Mouse (Mus musculus) cerebellum, adult 9-11 months (tissue): ENCODE measurements at regions not wholly inside any gene's neighbourhood (a gene's known extent, or its start where the extent isn't known, plus 50 kb on each side); places are given as distances from the start of the nearest gene placed in this dataset.

Experiments
- DNase-seq: peaks from one replicate; pipeline ENCODE4 v3.0.0; 2022

DNA sequence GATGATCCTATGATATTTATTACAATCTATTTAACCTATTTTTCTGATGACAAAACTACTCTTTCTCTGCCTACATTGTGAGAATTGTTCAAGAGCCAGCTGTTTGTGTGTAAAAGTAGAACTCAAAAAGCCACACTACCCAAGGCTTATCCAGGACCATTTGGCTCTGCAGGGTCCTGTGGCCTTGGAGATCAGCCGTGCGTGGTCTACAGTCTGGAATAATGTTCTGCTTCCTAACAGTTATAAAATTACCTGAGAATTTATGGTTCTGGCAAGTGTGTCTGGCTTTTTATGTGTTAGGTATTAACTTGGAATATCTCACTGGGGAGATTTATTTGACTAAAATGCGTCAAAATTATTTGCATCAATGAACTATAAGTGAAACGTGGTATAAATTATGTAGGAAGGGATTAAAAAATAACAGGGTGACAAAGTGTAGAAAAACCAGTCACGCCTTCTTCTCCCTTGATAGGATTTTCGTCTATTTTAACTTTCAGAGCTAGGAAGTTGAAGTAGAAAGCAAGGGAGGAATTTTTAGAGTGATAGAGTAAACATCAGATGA is 1789.0 kb upstream of the Gm7489 start:
- DNase-seq = no peak

DNA sequence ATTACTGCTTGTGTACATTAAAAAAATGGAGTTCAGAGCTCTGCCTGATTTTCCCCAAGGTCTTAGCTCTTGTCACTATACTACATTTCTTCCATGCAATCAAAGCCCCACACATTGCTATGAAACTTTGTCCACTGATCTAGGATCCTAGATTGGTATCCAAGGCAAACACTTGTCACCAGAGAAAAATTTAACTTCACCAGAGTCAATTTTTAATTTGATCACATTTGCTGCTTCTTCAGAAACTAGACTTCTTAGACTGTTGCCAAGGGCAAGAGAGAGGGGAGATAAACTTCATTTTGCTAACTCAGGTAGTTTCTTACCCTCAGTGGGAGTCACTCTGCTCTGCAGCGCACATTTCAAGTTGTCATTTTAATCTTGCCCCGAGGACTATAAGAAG is 1775.9 kb upstream of the Gm7489 start:
- no peak for DNase-seq

DNA sequence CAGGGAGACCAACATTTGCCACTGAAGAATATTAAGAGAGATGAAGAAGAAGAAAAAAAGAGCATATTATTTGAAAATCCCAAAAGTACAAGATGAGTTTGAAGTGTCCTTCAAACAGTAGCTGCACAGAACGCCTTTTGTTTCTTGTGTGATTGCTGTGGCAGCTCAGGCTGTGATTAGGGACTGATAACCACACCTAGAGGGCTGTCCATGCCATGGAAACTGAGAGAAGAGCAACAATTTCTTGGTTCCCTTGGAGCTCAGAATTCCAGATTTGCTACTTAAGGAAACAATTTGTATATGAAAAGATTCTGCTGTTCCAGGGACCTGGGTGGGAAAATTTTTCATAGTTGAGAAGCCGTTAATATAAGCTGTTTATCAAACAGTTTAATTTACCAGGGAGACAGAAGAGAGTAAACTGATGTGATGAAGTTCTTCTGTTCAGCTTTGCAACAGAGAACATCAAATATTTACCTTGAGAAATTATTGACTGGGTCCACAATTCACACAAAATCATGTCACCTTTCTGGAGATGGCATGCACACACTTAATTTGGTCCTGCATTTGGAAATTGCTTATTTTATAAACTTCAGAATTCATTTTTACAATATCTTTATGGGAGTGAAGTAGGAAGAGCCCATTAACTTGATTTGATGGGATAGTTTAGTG is 1770.2 kb upstream of the Gm7489 start:
- DNase-seq = no peak

DNA sequence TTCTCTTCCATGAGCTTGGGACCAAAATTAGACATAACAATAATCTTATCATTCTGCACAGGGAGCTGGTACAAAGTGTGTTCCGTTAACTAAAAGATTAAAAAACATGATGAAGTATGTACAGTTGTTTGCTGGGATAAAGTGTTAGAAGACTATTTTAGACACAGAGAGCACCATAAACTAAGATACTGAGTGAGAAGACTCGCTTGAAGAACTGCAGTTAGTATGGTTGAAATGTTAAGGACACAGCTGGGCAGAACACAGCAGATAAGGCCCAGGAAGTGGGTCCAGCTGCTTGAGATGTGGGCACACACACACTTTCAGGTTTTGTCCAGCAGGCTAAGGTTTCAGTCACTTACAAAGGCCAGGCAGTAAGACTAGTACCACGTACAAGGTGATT is 1748.0 kb upstream of the Gm7489 start:
- no peak for DNase-seq

DNA sequence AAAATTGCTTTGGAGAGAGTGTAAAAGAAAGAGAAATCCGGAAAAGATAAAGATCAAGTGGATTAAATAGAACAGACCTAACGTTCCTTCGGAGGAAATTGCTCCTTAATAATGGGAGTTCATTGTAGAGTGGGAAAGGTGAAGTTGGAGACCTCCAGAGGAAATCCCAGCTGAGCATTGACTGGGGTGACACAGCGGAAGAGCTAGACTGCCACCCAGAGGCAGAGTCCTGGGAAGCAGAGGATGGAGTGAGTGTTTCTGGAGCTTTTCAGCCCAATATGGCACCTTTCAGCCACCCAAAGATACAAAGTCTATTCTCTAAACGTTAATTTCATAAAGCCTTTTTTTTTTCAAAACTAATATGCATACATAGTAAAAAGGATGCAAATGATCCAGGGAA is 1731.3 kb upstream of the Gm7489 start:
- no peak for DNase-seq

DNA sequence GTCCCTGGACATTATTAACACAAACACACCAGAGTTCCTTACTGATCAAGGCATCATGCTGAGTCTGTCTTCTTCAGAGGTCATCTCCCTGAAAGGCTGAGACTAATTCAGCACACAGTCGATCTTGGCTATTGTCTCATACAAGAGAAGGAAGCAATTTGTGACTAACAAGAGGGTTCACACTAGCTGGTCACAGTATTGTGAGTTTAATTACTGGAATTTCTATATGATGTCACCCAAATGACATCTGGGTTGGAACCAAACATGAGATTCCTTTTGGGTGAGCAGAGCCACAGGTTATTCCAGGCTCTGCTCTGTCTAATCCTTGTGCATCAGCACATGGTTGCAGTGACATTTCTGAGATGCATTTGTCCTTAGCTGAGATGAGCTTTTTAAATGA is 1728.9 kb upstream of the Gm7489 start:
- DNase-seq = no peak

DNA sequence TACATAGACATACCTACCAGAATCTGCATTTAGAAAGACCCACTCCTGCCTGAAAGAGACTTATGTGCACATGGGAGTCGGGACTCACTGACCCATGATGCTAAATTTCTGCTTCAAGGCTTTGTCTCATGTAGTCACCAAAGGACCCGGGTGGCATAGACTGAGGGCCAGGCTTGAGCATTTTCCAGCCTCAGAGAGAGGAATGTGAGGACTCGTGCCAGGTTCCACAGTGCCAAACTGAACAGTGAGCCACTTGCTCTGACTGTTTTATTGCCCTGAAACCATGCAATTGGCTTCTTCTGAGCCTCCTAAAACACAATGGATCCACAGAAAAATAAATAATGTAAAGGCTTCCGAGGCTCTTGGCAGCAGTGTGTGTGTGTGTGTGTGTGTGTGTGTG is 1727.9 kb upstream of the Gm7489 start:
- DNase-seq = peak; percentile 76

DNA sequence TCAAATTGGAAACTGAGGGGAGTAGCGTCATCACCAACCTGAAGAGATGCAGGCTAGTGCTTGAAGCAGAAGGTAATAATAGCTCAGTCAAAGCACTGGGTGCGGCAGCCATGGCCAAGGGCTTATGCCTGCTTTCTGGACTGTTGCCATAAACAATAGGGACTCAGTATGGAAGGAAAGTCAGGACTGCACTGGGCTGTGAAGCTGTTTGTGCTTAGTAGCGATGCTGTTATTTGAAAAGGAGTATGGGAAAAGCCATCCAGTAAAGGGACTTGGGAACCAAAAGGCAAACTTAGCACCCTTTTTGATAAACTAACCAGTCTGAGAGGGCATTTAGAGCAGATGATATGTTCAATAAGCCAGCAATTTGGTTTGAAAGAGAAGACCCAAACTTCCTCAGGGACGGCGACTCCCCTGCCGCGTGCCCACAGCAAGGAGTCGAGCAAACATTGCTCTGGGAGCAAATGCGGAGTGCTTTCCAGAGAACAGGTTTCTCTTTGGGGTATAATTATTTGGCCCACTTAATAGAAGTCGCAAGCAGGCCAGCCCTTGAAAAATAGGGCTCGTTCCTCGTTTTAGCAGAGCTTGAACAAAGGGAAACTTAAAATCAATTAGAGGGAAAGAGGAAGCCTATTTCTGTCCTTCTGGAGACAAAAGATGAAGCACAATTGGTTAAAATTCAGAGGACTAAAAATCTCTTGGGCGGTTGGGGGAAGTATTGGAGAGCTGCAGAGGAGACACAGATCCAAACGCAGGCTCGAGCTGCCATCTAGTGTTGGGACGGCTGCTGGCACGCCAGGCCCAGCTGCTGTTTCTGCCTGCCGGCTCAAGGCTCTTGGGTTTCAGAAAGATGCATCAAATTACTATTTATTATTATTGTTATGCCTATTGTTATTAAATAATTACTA is 1724.3 kb upstream of the Gm7489 start:
- DNase-seq = peak; percentile 90

DNA sequence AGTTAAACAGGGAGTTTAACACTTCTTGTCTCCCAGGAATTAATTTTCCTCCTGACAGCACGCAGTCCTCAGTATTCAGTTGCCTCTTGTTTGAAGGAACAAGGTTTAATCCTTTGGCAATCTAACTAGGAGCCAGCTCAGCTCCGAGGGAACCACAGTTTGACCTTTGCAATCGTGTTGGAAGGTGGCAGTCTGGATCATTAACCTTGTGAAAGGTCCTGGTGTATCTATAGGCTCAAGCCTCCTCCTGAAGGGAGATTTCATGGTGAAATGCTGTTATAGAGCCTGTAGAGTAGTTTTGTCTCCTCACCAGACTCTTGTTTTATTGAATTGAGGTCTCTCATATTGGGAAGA is 1723.6 kb upstream of the Gm7489 start:
- DNase-seq = no peak

DNA sequence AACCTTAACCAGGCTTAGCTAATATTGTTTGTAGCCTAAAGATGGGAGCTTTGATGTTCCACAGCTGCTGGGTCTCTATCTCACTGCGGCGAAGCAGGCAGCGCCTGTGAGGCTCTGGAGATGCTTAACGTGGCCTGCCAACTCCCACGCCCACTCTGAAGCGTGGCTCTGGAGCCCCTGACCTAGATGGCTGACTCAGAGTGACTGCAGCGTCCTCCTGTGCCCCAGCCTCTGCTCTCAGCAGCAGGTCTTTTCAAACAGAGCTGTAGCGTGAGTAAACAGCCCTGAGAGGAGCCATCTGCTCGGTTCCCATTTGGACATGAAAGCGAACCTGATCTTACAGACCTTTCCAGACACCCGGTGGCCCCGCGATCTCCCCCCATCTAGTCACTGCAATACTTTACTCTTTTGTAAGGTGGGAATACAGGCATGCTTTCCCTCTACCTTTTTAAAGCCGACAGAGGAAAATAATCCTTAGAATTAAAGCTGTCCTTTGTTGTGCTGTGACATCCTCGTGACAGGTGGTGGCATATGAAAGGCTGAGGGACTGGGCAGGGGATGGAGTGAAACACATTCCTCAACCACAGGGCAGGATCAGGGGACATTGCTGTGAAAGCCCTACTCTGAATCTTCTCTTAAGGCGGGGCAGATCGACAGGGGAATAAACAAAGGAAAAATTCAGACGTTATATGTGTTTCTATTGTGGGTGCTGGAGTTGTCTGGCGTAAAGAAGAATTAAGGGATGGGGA is 1723.0 kb upstream of the Gm7489 start:
- peak; percentile 91 for DNase-seq

DNA sequence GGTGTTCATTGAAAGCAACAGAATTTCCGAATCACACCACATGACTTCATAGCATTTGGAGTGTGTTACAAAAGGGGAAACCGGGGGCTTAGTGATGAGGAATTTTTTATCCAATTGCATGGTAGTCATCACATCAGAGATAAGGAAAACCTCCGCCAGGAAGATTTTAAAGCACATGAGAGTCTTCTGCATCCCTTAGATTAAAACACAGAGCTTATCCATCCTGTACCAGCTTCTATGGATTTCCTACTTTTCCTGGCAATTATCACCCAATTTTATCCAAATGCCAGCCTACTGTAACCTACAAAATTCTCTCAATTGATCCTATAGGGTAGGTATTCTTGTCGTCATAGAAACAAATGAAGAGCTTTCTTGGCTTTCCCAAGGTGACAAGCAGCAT is 1718.6 kb upstream of the Gm7489 start:
- no peak for DNase-seq

DNA sequence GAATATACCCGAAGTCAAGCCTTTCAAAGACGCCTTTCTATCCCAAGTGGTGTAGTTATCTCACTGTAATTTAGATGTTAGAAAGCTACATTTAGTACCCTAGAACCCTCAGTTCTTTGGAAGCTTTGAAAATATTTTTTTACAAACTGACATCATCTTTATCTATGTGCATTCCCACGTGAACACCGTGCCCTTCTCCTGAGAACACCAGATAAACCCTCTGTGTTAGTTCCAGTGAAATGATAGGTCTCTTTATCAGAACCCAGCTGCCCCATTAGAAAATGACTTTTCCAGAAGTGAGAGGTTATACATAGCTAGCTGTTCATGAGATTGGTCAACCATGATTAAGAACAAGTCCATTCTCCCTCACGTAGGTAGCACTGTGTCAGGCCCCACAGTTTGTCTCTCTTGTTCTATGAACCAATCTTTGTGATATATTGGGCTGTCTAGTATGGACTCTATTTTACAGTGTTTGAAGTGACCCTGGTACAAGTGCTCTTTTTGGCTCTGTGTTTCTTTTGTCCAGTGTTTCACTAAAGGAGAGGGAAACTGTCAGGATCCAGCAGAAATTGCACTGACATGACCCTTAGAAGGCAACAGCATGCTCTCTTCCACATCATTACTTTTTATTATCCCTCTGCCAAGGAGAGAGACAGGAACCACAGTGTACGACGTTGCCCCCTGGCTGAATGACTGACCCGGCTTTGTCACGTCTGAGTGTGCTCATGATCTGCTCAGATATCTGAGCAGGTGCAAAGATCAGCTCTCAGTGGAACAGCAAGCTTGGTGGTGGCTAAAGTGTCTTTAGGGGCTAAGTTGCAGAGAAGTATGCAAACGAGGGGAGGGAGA is 1717.9 kb upstream of the Gm7489 start:
- DNase-seq = no peak

DNA sequence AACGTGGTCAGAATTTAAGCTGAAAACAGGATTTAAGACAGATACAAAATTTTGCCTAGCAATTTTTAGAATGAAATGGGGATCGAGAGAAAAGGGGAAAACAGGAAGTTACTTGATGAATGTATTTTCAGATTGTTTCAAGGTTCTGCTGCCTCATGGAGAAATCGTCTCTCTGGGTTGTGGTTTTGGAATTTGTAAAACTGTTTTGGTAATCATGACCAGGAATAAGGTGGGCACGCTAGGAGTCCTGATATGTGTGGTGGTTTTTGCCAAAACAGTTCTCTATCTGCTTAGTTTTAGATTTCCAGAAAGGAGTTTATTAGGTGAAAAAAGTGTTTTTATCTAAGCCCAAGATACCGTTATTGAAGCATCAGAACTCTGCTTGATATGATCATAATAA is 1716.9 kb upstream of the Gm7489 start:
- DNase-seq = no peak

DNA sequence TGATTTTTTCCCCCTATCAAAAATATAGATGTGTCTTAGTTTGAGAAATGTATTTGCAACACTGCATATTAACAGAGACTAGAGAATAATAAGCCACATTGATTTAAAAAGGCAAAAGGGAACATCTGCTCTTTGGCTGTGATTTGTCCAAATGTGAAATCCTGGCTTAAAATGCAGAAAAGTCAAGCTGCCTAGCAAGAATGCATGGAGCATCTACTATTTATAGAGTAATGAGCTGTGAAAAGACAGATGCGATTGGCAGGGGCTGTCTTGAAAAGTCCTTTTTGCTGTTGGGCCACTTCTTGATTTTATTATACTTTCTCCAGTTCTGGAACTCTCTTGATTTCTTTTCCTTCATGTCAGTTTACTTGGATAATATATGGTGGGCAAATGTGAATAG is 1707.8 kb upstream of the Gm7489 start:
- DNase-seq = no peak

DNA sequence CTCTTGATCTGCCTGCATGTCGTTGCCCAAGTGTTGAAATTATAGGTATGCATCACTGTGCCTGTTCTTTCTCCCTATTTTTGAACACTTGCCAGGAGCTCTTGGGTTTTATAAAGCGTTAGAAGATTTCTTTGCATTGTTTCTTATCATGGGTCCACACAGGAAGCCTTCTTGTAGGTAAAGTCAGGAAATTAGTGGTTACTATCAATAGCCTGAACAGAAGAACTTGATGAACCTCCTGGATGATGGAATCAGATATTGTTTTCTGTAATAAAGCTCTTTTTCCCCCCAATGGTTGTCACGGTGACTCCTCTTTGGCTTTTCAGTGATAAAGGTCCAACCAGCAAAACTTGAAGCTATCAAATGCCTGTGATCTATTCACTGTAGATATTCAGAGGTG is 1706.0 kb upstream of the Gm7489 start:
- DNase-seq = no peak

DNA sequence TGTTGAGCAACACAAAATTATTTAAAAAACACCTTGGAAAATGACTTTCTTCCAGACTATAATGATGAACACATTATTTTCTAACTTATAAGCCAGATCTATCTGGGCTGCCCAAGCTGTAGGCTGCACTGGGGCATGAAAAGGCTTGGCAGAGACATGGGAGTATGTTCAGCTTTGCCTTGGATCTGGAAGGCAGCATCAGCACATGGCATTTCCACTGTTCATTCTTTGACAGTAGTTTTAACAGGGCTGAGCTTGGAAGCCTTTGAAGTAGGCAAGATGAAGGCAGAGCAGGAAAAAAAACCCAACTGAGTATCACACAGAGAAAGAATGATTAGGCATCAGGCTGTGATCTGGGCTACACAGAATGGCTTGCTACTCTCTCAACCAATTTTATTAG is 1705.3 kb upstream of the Gm7489 start:
- DNase-seq = no peak

DNA sequence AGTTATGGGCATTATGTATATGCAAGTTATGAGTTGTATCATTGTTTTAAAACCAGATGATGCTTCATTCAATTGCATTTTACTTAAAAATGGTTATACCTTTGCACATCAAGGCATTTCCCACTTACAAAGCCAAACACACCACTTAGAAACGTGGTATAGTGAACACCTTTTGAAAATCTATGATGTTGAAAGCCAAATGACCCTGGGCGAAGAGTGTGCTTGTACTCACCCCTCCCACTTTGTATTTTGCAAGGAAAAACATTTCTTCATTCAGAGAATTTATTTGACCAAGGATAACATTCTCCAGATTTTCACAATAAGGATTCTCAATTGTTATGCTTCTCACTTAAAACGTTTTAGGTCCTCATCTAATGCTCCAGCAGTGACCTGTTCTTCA is 1693.5 kb upstream of the Gm7489 start:
- no peak for DNase-seq

DNA sequence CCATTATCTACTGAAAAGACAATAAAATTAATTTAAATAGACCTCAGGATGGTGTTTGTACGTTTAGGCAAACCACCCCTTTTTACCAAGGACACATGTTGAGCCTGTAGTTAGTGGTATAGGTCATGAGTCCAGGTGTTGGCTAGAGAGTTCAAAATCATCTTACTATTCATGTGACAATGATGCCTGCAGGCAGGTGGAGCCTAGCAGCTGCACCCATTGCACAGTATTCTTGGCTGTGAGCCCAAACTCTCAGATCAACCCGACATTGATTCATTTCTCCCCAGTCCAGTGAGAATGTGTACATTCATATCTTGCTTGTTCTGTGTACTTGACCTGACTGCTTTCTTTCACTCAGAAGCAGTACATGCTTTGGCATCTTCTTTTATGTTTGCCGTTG is 1677.4 kb upstream of the Gm7489 start:
- DNase-seq = no peak

DNA sequence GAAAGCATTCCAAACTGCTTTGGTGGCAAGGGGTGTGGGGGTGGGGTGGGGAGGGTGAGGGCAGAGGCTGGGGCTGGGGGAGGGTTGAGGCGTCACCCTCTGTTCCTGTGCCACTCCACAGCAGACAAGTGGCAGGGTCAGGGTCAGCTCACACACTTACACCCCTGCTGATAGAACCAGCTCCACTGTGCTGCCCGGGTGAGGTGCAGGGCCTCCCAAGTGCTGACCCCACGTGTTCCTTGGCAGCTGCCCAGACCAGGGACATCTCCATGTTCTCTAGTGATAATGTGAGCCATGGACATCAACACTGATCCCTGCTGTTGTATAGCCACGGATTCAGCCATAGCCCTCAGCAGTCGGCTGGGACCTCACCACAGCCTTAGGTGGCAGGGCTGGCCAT is 1652.3 kb upstream of the Gm7489 start:
- no peak for DNase-seq

DNA sequence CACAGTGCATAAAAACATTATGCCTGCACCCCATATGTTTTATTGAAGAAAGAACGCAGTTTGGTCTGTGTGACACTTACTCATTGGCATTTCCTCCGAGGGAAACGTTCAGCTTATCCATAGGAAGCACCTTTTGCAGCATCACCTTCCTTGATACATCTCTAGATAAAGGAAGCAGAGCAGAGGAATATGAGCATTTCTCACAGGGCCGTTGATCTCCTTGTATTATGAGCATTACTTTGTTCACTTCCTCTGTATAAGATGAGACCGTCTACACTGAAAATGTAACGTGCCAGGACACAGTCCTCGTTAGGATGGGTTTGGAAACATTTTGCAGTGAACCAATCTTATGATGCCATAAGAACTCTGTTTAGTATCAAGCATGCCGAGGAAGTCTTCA is 1648.5 kb upstream of the Gm7489 start:
- no peak for DNase-seq

DNA sequence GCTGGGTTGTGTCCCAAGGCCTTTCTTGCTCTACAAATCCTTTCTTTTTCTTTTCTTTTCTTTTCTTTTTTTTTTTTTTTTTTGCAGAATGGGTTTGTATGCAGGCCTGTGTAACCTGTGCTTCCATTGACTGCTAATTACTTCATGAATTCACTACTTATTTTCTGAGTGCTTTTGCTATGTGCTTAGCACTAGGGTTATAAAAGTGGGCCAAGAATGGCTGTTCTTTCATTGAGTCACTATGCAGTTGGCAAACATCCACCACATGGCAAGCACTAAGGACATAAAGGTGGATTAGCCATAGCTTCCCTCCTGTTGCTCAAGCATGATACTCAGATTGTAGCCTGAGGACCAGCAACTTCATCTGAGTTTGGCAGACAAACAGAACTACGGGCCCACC is 1641.8 kb upstream of the Gm7489 start:
- DNase-seq = no peak
